Mouse (Mus musculus) hindbrain, postnatal 0 days (tissue): ENCODE measurements around the gene Cyp2c66. TPM values are rescaled to one million over a fixed set of nuclear protein-coding genes. Genes with fewer than 3 reads are reported as not detected.
"Not testable (repeated sequence)": the region's sequence is repeated elsewhere in the genome, so short reads cannot be mapped to it uniquely, and the experiment has no call there.

Experiments used
- ATAC-seq: fragments of 200-750 bp; cut with Nextera tagmentation; 2 replicates; pipeline ENCODE4 v1.8.0; 2017; ENCODE audit warnings: mild to moderate bottlenecking, moderate TSS enrichment, moderate library complexity
- DNase-seq: peaks from one replicate; pipeline ENCODE4 v3.0.0-alpha.2; 2015; ENCODE audit warnings: low spot score
- H3K27ac ChIP-seq: fragments of 300-500 bp; sonication (generic); 2 replicates; pipeline ENCODE4 v1.5.1; 2014; ENCODE audit warnings: mild to moderate bottlenecking
- H3K27me3 ChIP-seq: fragments of 300-500 bp; sonication (generic); 2 replicates; pipeline ENCODE4 v1.6.1; 2014; ENCODE audit warnings: low read length, mixed read lengths; ENCODE audit not compliant: insufficient read depth
- H3K36me3 ChIP-seq: fragments of 300-500 bp; sonication (generic); 2 replicates; pipeline ENCODE4 v1.6.1; 2014; ENCODE audit warnings: low read length, mixed read lengths; ENCODE audit not compliant: insufficient read depth
- H3K4me1 ChIP-seq: fragments of 300-500 bp; sonication (generic); 2 replicates; pipeline ENCODE4 v1.6.1; 2014; ENCODE audit warnings: antibody characterized with exemption, low read length, mixed read lengths; ENCODE audit not compliant: insufficient read depth
- H3K4me2 ChIP-seq: fragments of 300-500 bp; sonication (generic); 2 replicates; pipeline ENCODE4 v1.6.1; 2014; ENCODE audit warnings: low read depth, mild to moderate bottlenecking, low read length, moderate library complexity, mixed read lengths
- H3K4me3 ChIP-seq: fragments of 300-500 bp; sonication (generic); 2 replicates; pipeline ENCODE4 v1.5.1; 2014; ENCODE audit warnings: low read length
- H3K9ac ChIP-seq: fragments of 300-500 bp; sonication (generic); replicated peaks from 2 replicates; pipeline ENCODE4 v1.6.1; 2014; ENCODE audit warnings: mild to moderate bottlenecking, low read length, moderate library complexity, mixed read lengths
- H3K9me3 ChIP-seq: fragments of 300-500 bp; sonication (generic); 2 replicates; pipeline ENCODE4 v1.6.1; 2016; ENCODE audit warnings: low read length, mixed read lengths
- CTCF ChIP-seq: IDR thresholded peaks from 2 replicates; pipeline ENCODE4 v1.5.1; 2016; ENCODE audit warnings: antibody characterized with exemption, control low read depth, low read depth
- WGBS: fragments of 180-500 bp; shearing (Covaris S2); extraction: QIAGEN DNeasy Blood & Tissue Kit; methylation state at CpG from one replicate; pipeline ENCODE4 v1.1.7; 2014; 5-methylcytosine and 5-hydroxymethylcytosine counted together
- polyA plus RNA-seq: library from polyadenylated mRNA; unstranded; fragments of >200 nt; fragmentation: Nextera tagmentation; extraction: Ambion mirVana; gene quantifications from 2 replicates; pipeline ENCODE4 v1.2.1, GENCODE M21; 2015
- total RNA-seq: library from RNA; depleted of rRNA; stranded (reverse); fragments of >200 nt; gene quantifications from 2 replicates; pipeline ENCODE4 v1.2.3, GENCODE M21; 2014; rRNA removed

Gene Cyp2c66
- not detected in 2 replicates for total RNA-seq
- not detected in 2 replicates for polyA plus RNA-seq

DNA sequence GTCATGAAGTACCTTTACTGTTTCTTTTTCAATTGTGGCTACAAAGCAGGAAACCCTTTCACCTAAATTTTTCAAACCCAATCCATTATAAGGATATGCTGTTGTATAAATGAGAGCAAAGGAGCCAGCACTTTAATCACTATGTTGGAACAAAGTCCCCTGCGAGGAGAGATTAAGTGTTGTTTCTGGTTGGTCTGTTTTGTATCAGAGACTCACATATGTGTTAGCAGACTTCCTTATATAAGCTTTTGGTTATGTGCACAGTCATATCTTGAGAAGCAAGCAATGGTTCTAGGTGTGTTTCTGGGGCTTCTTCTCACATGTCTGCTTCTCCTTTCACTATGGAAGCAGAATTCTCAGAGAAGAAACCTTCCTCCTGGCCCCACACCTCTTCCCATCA is at the start of gene Cyp2c66:
Cyp2c66 (plus strand) TSS at position 255 of the 400 bp plus-strand sequence.
- 81% methylated on average over 1 of the region's 1 CpGs for WGBS
- H3K4me1 ChIP-seq, result no peaks in the 10 kb centered on the region
- H3K4me3 ChIP-seq, result no peak within 1 kb of the TSS
- DNase-seq (no peak), ATAC-seq (no peak)
- H3K36me3 ChIP-seq, result no peaks in the 10 kb centered on the region
- no peak within 1 kb of the TSS for H3K9ac ChIP-seq
- no peak within 1 kb of the TSS for H3K4me2 ChIP-seq
- TF ChIP-seq CTCF, result no peak
- H3K27me3 ChIP-seq, result no peaks in the 10 kb centered on the region
- no peaks in the 10 kb centered on the region for H3K9me3 ChIP-seq
- H3K27ac ChIP-seq, result no peak within 1 kb of the TSS

DNA sequence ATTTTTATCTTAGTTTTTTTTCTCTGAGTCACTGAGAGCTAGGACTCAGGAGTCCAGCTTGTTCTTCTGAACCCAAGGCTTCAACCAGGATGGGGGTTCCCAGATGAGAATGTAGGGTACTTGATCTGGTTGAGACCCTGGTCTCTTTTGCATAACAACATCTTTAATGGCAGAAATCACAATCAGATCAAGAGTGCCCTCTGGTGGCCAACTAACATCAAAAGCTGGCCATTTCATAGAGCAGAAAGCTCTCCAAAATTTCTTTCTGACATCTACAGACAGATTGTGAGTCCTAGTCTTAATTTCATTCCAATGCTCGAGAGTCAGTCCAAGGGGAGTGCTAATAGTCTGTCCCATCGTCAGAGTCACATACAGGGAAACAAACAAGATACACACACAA is 14.9 kb upstream of the Cyp2c66 start:
- H3K4me2 ChIP-seq, ATAC-seq, H3K9ac ChIP-seq, DNase-seq, H3K9me3 ChIP-seq, H3K36me3 ChIP-seq, H3K4me3 ChIP-seq, H3K27me3 ChIP-seq, H3K4me1 ChIP-seq, H3K27ac ChIP-seq: not testable (repeated sequence)
- 78% methylated on average over 2 of the region's 2 CpGs for WGBS

DNA sequence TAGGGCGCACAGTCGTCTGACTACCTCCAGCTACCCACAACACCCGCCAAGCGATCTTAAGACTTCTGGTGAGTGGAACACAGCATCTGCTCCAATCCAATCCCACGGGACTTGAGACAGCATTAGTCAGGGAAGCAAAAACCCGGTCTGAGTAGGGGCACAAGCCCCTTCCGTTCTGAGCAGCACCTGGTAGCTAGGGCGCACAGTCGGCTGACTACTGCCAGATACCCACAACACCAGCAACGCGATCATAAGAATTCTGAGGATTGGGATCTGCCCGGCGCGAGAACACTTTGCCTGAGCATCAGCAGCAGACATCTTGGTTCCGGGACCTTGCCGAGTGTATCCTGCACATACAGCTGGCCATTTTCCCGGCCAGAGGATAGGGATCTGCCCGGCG is 43.1 kb downstream of the Cyp2c66 start:
- WGBS, result 86% methylated on average over 19 of the region's 19 CpGs

More for the DNA sequence above, 43.1 kb downstream of the Cyp2c66 start:
- not testable (repeated sequence) for H3K27me3 ChIP-seq, H3K4me2 ChIP-seq, DNase-seq, H3K36me3 ChIP-seq, H3K9me3 ChIP-seq, ATAC-seq, H3K4me1 ChIP-seq, H3K4me3 ChIP-seq, H3K27ac ChIP-seq, H3K9ac ChIP-seq

Other genes starting within 250 kb of the Cyp2c66 start
- gene Hells, start 183.0 kb upstream of the Cyp2c66 start, total RNA-seq, result 6.4 and 7.8 TPM in 2 replicates
- gene Hells, start 183.0 kb upstream of the Cyp2c66 start, polyA plus RNA-seq, result 7.0 and 7.2 TPM in 2 replicates
- gene Cyp2c55, start 106.9 kb upstream of the Cyp2c66 start, total RNA-seq, result not detected in 2 replicates
- gene Cyp2c55, start 106.9 kb upstream of the Cyp2c66 start, polyA plus RNA-seq, result 0.14 TPM in 1 of 2 replicates, not detected in the other
- gene Cyp2c65, start 52.9 kb upstream of the Cyp2c66 start, total RNA-seq, result not detected in 2 replicates
- 0.09 and 0.19 TPM in 2 replicates for gene Cyp2c65, start 52.9 kb upstream of the Cyp2c66 start, polyA plus RNA-seq
- not detected in 2 replicates for gene Cyp2c29, start 155.5 kb downstream of the Cyp2c66 start, total RNA-seq
- gene Cyp2c29, start 155.5 kb downstream of the Cyp2c66 start, polyA plus RNA-seq, result not detected in 2 replicates